Mouse (Mus musculus) thymus, postnatal 36 days (tissue): ENCODE results near the gene Pax3.

ENCODE experiments used
- DNase-seq, 2 experiments: peaks; one replicate each; pipeline ENCODE4 v3.0.0; 2022; ENCODE audit warnings: mixed read lengths in 2 of 2

Gene Pax3

DNA sequence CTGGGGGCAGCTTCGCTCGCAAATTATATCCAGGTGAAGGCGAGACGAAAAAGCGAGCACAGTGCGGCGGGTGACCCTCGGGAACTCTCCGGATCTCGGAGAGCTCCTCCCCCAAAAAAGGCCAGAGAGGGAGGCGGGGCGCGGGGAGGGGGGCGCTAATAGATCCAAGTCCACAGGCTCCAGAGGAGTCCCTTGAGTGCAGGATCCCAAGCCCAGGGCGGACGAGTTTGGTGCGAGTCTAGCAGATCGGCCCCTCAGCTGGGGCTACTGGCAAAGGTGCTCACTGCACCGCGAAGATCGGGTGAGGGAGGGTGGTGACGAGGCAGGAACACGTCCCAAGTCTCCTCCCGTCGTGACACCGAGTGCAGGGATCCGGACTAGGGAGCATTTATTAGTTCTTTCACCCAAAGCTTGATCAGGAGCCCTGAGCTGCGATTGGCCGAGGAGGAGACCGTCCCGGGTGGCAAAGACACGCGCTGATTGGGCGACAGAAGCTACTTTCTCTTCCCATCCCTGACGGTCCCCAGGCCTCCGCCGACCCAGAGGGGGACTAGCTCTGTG is at the start of gene Pax3:
Pax3 (minus strand) TSS at position 384 of the 561 bp plus-strand sequence.
- DNase-seq = no peak

- DNase-seq = no peak
Measured at GRCm38 (mm10) chr1:78234306-78234705, 37.4 kb upstream of the Pax3 start.

GRCm38 (mm10) chr1:78231901-78232546 is 35.1 kb upstream of the Pax3 start:
- no peak for DNase-seq

DNA sequence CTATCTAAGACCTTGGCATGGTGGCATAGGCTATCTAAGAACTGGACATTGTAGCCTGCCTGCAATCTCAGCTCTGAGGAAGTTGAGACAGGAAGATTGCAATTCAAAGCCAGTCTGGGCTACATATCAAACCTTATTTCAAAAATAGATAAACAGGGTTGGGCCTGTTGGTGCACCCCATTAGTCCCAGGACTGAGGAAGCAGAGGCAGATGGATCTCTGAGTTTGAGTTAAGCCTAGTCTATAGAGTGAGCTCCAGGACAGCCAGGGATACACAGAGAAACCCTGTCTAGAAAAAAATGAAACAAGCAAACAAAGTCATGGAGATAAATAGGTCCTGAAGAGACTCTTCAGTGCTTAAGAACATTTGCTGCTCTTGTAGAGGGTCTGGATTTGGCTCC is 32.9 kb upstream of the Pax3 start:
- no peak for DNase-seq

DNA sequence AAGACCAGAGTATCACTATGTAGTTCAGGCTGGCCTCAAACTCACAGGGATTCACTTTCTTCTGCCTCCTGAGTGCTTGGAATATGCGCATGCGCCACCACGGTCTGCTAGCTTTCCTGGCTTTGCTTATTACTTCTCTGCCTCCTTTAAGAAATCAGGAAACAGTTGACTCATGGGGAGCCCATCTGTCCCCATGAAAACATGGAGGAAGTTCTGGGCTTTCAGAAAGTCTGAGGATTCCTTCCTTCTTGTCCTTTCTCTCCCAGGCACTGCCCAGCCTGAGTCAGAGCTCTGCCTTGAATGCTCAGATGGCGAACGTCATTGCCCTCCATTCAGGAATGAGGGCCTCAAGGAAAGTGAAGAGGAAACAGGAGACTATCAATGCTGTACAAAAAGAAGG is 31.8 kb upstream of the Pax3 start:
- DNase-seq = no peak

DNA sequence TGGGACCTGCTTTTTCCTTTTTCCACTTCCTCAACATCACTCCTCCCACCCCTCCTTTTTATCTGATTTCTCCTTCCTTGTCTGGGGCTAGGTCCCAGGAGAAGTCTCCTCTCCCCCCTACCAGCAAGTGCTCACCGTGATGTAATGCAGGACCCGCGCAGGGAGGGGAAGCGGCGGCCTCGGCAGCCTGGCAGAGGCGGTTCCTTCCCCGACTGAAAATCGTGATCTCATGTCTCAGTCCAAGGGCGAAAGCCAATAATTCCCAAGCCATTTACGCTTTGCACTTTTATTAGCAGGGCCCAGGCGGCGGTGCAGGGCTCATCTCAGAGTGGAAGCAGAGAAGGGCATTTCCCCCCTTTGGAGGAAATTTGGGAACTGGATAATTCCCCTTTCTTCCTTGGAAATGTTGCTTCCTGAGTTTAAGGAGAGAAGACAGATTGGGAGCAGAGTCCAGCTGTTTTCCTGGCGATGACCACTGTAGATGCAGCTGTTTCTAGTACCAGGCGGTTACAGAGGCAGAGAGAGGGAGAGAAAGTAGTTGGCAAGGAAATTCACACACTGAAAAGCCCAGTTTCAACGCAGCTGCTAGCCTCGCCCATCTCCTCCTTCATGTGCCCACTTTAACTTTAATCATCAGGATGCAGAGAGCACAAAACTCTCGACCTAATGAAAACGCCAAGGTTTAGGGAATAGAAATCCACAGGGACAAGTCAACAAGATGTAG is 21.3 kb upstream of the Pax3 start:
- no peak for DNase-seq

DNA sequence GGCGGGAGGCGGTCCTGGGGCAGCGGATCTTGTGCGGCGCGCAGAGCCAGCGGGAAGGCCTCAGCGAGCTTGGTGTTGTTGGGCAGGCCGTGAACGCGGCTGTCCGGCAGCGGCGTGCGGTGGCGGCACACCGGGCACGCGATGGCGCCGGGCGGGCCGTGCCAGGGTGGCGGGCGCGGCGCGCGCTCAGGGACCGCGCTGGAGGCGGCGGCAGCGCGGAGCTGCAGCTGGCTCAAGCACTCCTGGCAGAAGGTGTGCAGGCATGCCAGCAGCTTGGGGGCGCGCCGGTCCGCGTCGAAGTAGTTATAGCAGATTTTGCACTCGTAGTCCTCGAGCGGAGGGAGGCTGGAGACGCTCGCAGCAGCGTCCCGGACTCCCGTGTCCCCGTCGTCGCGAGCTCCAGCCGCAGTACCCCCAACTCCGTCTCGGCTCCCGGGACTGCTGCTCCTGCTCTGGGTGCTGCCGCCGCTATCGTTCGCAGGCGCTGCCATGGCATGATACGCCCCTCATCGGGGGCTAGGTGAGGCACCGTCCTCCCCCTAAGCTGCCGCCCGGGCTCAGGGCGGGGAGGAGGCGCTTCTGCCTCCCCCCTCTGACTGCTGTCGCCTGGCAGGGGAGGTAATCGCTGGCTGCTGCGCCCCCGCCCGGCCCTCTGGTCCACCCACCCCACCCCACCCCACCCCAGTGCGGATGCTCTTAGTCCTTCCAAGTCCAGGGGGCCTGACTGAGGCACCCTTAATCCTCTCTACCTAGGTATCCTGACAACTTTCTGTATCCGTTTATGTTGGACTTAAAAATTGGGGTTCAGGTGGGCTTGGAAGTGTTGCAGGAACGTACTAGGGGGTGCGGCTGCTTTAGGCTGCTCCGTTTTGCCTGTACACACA is 20.5 kb upstream of the Pax3 start:
- DNase-seq = no peak

- no peak for DNase-seq
Measured at GRCm38 (mm10) chr1:78216509-78217141, 19.7 kb upstream of the Pax3 start.

DNA sequence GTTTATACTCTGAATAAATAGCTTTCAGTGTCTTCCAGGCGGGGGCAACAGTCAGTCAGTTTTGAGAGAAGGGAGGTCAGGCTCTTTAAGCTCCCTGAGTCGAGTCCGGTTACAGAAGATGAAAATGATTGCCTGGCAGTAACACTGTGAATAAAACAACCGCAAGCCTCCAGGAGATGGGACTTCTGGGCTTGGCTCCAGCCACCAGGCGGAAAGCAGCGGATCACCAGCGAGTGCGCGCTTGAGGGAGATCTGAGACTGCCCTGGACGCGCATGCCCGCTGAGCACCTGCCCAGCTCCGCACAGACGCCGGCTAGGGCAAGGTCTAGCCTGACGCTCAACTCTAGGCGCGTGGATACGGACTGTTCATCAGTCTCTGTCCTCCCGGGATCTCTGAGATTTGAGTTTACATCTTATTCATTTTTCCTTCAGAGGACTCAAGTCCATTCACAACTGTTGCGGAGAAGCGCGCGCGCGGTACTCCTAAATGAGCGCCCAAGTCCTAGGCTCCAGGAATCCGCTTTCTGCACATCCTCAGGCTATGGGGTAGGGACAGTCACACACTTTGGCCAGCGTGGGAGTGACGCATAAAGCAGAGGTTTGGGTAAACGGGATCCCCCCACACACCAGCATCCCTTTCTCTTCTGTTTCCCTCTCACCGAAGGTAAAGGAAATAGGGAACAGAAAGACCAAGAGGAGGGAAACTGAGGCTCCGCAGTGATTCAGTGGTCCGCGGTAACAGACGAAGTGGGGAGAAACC is 19.0 kb upstream of the Pax3 start:
- no peak for DNase-seq

DNA sequence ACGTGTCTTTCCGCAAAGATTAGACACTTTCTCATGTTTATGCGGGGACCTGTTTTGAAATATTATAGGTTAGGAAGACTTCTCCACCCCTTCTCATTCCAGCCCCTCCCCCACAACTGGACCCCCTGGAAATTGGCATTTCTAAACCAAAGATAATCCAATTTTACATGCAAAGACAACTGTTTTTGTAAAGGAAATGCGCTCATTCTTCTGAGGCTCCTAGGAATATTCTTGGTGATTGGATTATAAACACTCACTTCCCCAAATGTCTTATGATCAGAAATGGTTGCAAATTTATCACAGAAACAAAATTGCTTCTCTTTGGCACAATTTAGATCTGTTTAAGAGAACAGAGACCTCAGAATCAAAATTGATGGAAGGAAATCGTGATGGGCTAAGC is 14.1 kb upstream of the Pax3 start:
- no peak for DNase-seq

DNA sequence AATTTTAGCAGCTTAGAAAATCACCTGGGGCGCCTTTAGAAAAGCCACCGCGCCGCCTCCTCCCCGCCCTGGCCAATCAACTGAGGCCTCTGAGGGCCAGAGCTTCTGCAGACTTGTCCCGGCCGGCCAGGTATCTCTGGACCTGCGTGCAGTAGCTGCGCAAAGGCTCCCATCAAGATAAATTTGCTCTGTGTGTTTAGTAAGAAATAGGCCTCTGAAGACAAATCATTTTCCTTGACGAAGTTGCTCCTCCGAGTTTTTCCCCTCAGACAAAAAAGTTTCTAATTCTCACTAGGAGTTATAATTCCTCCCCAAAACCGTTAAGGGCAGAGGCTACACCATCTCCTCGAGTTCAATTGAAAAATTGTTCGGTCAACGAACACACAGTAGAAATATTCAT is 13.6 kb upstream of the Pax3 start:
- no peak for DNase-seq

GRCm38 (mm10) chr1:78208281-78208814 is 11.4 kb upstream of the Pax3 start:
- no peak for DNase-seq

DNA sequence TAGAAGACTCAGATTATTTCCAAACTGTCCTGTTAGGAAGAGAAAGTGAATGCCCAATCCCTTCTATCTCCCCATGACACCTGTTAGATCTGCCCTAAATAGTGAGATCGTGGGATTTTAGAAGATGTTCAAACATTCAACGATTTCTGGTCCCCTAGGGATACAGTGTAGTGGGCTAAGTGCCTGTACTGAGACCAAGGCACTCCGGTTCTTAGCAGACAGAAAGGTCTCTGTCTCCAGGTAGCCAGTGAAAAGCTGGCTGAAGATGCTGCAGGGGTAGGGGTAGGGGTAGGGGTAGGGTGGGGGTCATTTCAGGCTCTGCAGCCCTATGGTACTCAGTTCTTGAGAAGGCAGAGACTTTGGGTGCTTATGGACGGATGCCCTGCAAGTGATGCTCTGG is 7.4 kb upstream of the Pax3 start:
- no peak for DNase-seq

DNA sequence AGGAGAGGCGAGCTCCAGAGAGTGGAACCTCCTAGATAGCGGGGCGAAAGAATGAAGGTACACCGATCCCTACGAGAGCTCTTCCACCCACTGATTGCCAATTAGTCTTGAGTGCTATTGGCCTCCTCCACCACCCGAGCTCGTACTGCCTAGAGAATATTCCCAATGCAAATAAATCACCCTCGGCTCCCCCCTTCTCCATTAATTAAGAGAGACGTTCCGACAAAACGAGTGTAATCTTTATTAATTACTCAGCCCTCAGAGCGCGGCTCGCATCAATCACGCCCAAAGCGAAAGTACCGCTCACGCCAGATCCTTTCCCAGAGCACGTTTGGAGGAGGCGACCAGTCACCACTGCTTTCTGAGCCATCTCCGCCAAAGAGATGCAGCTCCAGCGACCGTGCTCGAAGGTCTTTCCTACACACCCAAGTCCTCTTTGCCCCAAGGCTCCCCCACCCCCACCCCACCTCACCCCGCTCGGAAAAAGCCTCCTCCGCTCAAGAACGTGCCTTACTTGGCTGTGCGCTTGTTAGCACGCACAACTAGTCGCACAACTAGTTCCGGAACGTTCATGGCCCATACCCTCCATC is 6.8 kb upstream of the Pax3 start:
- no peak for DNase-seq

DNA sequence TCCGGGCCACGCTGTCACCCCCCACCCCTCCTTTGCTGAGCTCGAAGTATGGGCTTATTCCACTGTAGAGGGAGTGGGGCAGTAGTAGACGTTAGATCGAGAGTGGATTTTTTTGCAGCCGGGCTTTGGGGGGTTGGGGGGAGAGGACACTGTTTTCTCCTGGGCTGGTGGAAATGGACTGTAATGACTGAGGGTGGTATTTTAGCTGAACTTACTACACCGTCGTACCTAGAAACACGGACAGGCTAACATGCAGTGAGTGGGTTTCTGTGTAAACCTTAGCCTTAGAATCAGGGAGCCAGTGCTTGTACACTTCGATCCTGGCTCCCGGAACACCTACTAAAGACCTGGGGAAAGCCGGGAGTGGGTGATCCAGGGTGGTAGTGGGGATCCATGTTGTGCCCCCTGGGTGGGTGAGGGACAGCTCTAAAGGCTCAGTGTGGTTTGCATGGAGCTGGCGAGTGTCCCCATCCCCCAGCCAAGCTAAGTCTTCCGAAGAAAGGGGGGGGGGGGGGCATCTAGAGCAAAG is 6.2 kb upstream of the Pax3 start:
- DNase-seq = no peak

DNA sequence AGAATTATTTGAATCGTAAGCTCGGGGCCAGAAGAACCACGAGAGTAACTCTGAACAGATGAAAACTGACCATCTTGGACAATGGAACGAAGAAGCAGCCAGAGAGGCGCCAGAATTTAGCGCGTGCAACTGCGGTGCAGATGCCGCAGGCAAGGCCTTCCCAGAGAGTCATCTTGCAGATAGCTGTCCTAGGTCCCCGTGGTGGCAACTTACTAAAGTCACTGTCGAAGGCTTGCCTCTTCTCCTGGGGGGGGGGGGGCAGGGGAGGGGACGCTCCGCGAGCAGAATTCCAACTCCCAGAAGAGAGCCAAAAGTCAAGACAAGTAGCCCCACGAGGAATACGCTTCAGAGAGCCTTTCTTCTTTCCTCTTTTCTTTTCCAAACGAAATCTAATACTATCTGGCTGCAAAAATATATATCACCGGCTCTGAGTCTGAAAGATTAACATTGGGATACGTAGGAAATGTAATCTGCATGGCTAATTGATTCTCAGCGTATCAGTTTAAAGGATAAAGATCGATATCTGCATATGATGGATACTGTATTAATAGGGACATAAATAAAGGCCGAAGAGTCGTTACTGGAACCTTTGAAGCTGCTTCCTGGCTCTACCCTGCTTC is 5.6 kb upstream of the Pax3 start:
- no peak for DNase-seq

- no peak for DNase-seq
Measured at GRCm38 (mm10) chr1:78201251-78202010, 4.5 kb upstream of the Pax3 start.

DNA sequence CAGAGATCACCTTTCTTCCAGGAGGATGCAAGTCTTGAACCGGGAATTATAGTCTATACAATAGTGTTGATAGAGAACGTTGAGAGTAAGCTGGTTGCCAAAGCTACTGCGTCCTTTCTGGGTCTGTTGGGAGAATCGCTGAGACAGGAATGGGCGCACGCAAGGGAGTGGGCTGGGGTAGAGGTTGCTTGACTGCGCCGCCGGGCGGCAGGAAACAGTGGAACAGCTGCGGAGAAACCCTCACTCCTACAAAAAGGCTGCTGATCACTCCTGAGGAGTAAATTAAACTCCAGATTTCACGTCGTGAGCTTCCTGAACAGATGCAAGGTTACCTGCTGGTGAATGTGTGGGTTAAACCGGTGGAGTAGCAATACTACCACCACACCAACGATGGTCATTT is 3.3 kb upstream of the Pax3 start:
- DNase-seq = no peak

DNA sequence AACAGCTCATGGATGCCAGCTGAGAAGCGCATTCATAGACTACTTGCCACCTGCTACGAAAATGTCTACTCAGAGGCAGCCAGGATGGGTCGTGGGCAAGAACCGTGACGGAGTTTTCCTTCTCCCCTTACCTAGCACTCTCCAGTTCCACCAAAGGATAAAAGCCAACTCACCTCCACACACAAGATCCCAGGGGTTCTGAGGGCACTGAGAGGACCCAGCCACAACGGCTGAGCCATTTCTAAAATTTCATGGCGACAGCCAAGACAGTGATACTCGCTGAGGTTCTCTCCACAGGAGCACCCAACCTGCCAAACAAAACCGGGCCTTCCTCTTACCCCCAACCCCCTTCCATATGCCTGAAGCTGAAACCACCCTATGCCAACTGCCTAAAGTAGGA is 2.3 kb upstream of the Pax3 start:
- DNase-seq = no peak
